Mouse (Mus musculus): ENCODE data around the gene Cdon.

Cdon gene

DNA sequence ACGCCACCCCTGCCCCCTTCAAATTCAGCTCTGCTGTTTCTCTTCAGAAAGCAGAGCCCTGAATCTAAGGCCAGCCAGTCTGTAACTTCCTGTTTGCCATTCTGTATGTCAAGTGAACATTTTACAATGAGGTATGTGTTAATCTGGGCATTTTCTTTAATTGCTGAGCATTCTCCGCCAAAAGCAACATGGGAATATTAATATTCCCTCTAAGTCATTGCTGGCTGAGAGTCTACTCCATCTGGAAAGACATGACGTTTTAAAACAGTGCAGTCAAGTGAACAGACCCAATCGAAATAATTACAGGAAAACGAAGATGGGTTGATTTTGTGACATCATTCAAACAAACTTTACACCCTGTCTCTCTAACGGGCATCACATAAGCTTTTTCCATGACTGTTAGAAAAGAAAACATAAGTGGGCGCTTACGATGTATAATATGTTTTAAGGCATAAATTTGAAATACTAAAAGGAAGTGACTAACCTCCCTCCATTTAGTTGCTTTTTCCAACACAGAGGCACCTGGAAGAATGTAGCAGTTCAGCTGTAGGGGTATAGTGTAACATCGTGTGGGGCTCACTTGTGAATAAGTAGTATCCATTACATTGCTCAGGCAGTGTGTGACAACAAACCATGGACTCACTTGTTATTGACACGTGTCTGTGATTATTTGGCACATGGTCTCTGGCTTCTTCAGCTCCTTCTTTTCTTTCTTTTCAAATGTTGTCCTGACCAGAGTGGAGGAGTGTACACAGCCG is 70.4 kb downstream of the Cdon start:
- in situ Hi-C loops (cut with MboI; ENCODE audit: unreplicated experiment in 2 of 2) = no loop called here

DNA sequence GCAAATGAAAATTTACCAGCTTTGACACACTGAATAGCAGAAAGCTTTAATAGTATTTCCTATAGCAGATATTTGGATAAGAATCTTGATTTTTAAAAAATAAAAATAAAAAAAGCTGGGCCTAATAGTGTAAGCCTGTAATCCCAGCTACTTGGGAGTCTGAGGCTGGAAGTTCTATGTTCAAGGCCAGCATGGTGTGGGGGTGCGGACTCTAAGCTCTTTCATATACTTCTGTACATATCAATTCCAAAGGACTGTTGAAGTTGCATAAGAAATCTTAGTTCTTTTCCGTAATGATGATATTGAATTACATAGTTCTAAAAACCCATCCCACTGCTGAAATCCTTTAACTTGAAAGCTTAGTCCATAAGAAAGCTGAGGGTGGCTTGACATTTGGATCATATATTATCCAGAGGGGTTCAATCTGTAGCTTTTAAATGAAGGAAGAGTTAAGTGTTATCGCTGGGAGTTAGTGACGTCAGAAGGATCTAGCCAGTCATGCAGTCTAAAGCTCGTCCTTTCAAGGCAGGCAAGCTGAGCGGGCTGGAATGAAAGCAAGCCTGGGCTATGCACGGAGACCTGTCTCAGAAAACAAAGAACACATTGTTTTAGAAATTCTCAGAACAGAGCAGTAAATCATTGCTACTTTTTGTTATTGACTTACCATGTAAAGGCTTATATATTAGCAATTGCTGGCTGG is 72.3 kb downstream of the Cdon start:
- in situ Hi-C loops (cut with MboI; ENCODE audit: unreplicated experiment in 2 of 2) = no loop called here

DNA sequence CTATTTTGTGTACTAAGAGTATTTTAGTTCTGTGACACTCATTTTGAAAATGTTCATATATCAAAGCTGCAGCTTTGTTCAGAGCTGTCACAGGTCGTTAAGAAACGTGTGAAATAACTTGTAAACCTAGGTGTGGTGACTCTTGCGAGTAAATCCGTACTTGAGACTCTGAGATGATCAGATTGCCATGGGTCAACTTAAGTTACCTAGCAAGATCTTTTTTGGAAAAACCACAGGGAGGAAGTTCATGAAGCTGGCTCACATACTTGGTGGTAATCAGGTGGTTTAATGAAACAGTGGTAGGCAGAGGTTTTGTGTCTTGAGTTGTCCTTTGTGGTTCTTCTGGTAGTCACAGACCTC is 72.8 kb downstream of the Cdon start:
- in situ Hi-C loops (cut with MboI; ENCODE audit: unreplicated experiment in 2 of 2) = no loop called here

- in situ Hi-C loops (cut with MboI; ENCODE audit: unreplicated experiment in 2 of 2) = no loop called here
Measured at GRCm38 (mm10) chr9:35494937-35495336, 74.0 kb downstream of the Cdon start.

GRCm38 (mm10) chr9:35495471-35495870 is 74.5 kb downstream of the Cdon start:
- in situ Hi-C loops (cut with MboI; ENCODE audit: unreplicated experiment in 2 of 2) = no loop called here

DNA sequence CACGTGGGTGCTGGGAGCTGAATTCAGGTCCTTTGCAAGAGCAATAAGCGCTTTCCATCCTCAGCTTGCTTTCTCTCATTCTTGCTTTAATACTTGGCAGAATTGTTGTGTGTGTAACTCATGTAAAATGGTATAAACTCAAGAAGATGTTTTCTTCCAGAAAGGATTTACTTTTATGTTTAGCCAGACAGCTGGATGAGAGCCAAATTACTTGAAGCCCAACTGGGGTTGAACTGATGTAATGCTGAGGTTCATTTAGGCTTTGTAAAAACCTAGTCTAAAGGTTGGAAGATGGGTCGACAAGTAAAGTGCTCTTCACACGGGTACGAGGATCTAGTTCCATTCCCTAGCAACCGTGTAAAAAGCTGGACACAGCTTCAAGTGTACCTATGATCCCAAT is 79.0 kb downstream of the Cdon start:
- in situ Hi-C loops (cut with MboI; ENCODE audit: unreplicated experiment in 2 of 2) = loop anchor here in 1 of 2 experiments (25.0 kb wide), 1 partner anchor 1138 kb away; no protein-coding TSS in a partner anchor

- in situ Hi-C loops (cut with MboI; ENCODE audit: unreplicated experiment in 2 of 2) = loop anchor here in 1 of 2 experiments (25.0 kb wide), 1 partner anchor 1140 kb away; no protein-coding TSS in a partner anchor
Measured at GRCm38 (mm10) chr9:35502361-35503000, 81.6 kb downstream of the Cdon start.

DNA sequence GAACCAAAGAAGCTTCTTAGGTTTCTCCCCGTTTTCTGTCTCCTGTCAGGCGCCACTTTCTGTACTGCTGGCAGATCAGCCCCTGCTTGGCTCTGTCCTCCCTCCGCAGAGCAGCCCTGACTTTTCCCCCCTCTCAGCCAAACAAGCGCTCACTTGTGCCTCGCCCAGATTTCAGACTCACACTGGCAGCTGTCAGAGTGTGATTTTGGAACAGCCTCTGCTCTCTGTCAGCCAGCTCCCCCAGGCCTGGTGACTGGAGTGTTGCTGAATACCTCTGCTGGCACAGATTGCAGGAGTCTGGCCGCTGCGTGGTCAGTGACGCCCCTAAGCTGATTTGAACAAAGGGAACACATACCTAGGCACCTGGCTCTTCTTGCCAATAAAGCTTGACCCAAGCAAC is 87.3 kb downstream of the Cdon start:
- in situ Hi-C loops (cut with MboI; ENCODE audit: unreplicated experiment in 2 of 2) = loop anchor here in 1 of 2 experiments (25.0 kb wide), 1 partner anchor 1146 kb away; no protein-coding TSS in a partner anchor

DNA sequence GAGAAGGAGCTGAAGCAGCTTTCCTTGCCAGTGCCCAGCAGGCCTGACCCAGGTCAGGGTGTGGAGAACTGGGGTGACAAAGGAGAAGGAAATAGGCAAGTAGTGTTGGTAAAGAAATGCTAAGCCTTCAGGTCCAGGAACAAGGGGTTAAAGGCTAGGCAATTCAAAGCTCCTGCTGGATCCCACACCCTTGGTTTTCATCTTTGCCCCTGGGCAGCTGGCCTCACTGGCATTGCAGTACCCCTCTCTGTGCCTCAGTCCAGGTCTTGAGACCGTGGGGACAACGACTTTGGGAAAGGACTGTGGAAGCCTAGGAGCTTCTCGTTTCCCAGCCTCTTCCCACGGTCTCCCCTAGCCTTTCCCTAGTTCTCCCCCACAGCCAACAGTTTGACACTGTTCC is 93.0 kb downstream of the Cdon start:
- in situ Hi-C loops (cut with MboI; ENCODE audit: unreplicated experiment in 2 of 2) = loop anchor here in 1 of 2 experiments (25.0 kb wide), 1 partner anchor 1152 kb away; no protein-coding TSS in a partner anchor

DNA sequence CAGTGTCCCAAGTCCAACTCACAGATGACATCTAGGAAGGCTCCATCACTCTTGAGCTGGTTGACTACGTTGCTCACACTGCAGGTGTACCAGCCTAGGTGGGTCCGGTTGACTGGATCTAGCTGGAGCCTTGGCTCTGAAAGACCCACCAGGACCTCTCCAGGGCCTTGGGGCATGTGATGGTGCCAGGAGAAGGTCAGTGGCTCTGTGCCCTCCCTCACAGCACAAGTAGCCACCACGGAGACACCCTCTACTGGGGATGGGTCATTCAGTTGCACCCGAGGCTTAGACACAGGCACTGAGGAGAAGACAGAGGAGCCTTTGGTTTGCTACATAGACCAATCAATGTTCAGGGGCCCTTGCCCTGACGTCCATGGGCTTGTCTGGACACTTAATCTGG is 95.3 kb downstream of the Cdon start:
- in situ Hi-C loops (cut with MboI; ENCODE audit: unreplicated experiment in 2 of 2) = loop anchor here in 1 of 2 experiments (25.0 kb wide), 1 partner anchor 1154 kb away; no protein-coding TSS in a partner anchor

DNA sequence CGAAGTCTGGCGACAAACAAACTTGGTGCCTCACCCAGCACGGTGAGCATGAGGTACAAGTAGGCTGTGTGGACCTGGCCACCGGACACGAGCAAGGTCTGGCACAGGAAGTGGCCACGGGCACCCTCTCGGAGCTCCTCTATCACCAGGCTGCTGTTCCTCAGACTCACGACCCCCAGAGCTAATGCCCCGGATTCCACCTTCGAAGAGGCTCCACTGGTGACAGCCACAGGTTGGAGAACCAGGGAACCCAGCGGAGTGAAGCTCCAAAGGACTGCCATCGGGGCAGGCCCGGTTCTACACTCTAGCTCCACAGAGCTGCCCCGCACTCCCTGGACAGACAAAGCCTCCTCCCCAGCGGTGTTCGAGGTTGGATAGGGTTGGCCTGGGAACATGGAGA is 95.8 kb downstream of the Cdon start:
- in situ Hi-C loops (cut with MboI; ENCODE audit: unreplicated experiment in 2 of 2) = loop anchor here in 1 of 2 experiments (25.0 kb wide), 1 partner anchor 1154 kb away; no protein-coding TSS in a partner anchor

GRCm38 (mm10) chr9:35518169-35518568 is 97.2 kb downstream of the Cdon start, which contains the start of gene Gm1113:
Gene Gm1113, minus strand, starts transcription at chr9:35518269.
- in situ Hi-C loops (cut with MboI; ENCODE audit: unreplicated experiment in 2 of 2) = loop anchor here in 1 of 2 experiments (25.0 kb wide), 1 partner anchor 1156 kb away; no protein-coding TSS in a partner anchor

DNA sequence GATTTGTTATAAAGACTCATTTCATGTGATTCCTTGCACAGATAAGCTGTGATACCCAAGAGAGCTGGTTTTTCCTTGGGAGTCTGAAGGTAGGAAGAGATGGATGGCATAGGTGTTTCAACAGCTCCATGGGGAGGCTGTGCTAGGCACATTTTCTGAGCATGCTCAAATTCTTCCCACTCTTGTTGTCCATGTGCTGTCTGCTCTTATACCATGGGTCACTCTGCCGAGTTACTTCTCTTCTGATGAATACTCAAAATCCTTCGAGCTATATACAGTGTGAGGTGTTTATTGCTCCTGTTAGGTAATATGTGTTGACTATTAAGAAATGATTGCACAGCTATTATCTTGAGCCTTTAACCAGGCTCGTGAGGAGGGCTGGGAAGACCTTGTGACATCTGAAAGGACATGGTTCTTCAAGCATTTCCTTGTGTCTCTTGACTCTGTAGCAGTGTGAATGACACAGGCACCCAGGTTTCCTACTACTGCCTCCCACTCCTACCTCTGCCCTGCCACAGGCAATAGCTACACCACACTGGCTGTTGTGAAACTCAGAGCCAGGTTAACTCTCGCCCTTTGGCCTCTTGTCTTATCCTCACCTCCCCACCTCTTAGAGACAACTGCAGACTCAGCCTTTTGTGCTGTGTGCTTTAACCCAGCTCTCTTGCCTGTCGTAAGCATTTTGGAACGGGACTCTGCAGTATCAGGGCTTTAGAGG is 99.9 kb downstream of the Cdon start:
- in situ Hi-C loops (cut with MboI; ENCODE audit: unreplicated experiment in 2 of 2) = loop anchor here in 1 of 2 experiments (25.0 kb wide), 1 partner anchor 1158 kb away; no protein-coding TSS in a partner anchor

- in situ Hi-C loops (cut with MboI; ENCODE audit: unreplicated experiment in 2 of 2) = loop anchor here in 1 of 2 experiments (25.0 kb wide), 1 partner anchor 1160 kb away; no protein-coding TSS in a partner anchor
Measured at GRCm38 (mm10) chr9:35522241-35522640, 101.3 kb downstream of the Cdon start.

DNA sequence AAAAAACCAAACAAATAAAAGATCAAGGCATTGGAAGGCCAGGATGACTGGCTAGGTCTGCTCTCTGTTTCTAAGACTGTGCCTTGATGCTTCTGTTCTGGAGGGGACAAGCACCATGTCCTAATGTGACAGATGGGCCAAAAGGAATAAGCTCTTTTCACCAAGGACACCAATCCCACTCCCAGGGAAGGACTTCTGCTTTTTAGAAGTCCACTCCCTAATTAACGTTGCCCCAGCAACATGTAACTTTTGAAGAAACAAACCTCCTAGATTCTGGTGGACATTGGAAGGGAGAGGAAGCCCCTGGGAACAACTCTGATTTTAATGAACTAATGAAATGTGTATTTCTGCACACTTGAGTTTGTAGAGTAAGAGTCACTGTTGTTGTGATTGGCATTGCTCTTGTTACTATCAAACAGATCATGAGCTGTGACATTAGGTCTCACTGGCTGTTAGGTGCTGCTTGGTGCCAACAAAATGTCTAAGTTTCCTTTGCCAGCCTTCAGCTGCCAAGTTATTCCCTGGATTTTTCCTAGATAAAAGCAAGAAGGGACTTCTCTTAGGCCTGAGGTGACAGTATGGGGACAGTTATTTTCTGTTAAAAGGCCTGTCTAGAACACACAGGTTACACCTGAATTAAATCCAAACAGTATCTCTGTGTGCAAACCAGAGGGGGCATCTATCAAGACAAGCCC is 102.0 kb downstream of the Cdon start:
- in situ Hi-C loops (cut with MboI; ENCODE audit: unreplicated experiment in 2 of 2) = loop anchor here in 1 of 2 experiments (25.0 kb wide), 1 partner anchor 1161 kb away; no protein-coding TSS in a partner anchor

DNA sequence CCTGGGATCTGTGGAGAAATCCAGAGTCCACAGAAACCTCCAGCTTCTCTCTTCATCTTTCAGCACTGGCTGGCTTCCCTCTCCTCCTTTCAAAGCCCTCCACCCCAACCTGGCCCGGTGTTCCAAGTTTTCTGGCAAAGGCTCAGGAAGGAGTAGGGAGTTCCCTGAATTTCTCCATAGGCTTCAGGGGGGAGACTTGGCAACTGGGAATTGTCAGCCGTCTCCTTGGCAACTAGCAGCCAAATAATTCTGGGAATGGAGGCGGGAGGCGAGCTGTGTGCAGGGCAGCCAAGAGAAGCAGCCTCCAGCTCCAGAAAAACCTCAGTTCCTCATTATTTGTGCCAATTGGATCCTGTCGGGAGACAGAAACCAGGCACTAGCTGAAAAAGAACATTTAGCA is 102.6 kb downstream of the Cdon start:
- in situ Hi-C loops (cut with MboI; ENCODE audit: unreplicated experiment in 2 of 2) = loop anchor here in 1 of 2 experiments (25.0 kb wide), 1 partner anchor 1161 kb away; no protein-coding TSS in a partner anchor

GRCm38 (mm10) chr9:35523941-35524411 is 103.0 kb downstream of the Cdon start:
- in situ Hi-C loops (cut with MboI; ENCODE audit: unreplicated experiment in 2 of 2) = loop anchor here in 1 of 2 experiments (25.0 kb wide), 1 partner anchor 1162 kb away; no protein-coding TSS in a partner anchor

- in situ Hi-C loops (cut with MboI; ENCODE audit: unreplicated experiment in 2 of 2) = no loop called here
Measured at GRCm38 (mm10) chr9:35529141-35529540, 108.2 kb downstream of the Cdon start.

GRCm38 (mm10) chr9:35529796-35530195 is 108.9 kb downstream of the Cdon start:
- in situ Hi-C loops (cut with MboI; ENCODE audit: unreplicated experiment in 2 of 2) = loop anchor here (5.0 to 10.0 kb wide), 4 partner anchors 83 to 545 kb away; partner anchors contain the start of gene Pate4 (in 2 of the 2)
